Comparison of ENCODE assay signal across 13 mouse cellular contexts in genomic region chr16:18081149-18081827, GRCm38 (mm10). TPM values are rescaled to one million over a fixed set of nuclear protein-coding genes. Genes with fewer than 3 reads are reported as not detected.
DNase-seq lines count a peak whose midpoint lies in the region; TF ChIP-seq lines count a peak whose summit lies in the region.
"Had no signal": no experiment of that assay in that cellular context is flagged by ENCODE, and none has a peak within 500 bp of the region (broad histone marks: within the 10 kb centered on the region; RNA-seq: fewer than 3 reads in every experiment).

No protein-coding gene starts in this region.

- DNase-seq in layer of hippocampus, adult 2 months (ENCODE audit: low spot score in 2 of 2): no peak
- no peak for DNase-seq in layer of hippocampus, adult 9-10 months (ENCODE audit: low spot score)
- peak; percentile 52 for DNase-seq in R1 (ENCODE audit: low read depth, low spot score)
- peak; percentile 86 to 93 for DNase-seq in kidney, postnatal 36 days
- no peak for DNase-seq in retina, embryonic 14.5 days (ENCODE audit: low spot score)
- no peak for DNase-seq in gastrocnemius, postnatal 36 days
- DNase-seq: cerebellum, adult 8-10 months; heart, adult 11 months; layer of hippocampus, adult 9-11 months had no signal

- TF ChIP-seq CTCF in layer of hippocampus, adult 2 months (conservative IDR thresholded peaks at IDR 0.05): peak; percentile 21; the same call in 1 of the 2 replicates
- peak; percentile 22; the same call in 1 of the 2 replicates for TF ChIP-seq CTCF in E14TG2a.4 (conservative IDR thresholded peaks at IDR 0.05; ENCODE audit: low read length)

- peak overlapping the region; percentile 80 for H3K27ac ChIP-seq in layer of hippocampus, adult 2 months
- H3K27ac ChIP-seq: embryonic facial prominence, embryonic 13.5 days; limb, embryonic 12.5 days had no signal

- intact Hi-C loops in gastrocnemius, postnatal 36 days (cut with DNase I): no loop called here

- H3K36me3 ChIP-seq in E14TG2a.4 (ENCODE audit: insufficient read depth, low read length): peaks cover 99% of the 10 kb centered on the region
- H3K36me3 ChIP-seq: embryonic facial prominence, embryonic 13.5 days had no signal

- H3K4me3 ChIP-seq in layer of hippocampus, adult 2 months: no peak overlapping the region
- no peak overlapping the region for H3K4me3 ChIP-seq in E14TG2a.4 (replicated peaks; ENCODE audit: low read length)
- H3K4me3 ChIP-seq: embryonic facial prominence, embryonic 13.5 days; limb, embryonic 12.5 days; megakaryocyte, embryonic 14.5 days had no signal

- H3K9me3 ChIP-seq in E14TG2a.4 (ENCODE audit: low read length): no peaks in the 10 kb centered on the region
- H3K9me3 ChIP-seq: embryonic facial prominence, embryonic 13.5 days; limb, embryonic 12.5 days; megakaryocyte, embryonic 14.5 days had no signal

- H3K27me3 ChIP-seq in E14TG2a.4 (ENCODE audit: insufficient read depth, low read length): no peaks in the 10 kb centered on the region
- H3K27me3 ChIP-seq: embryonic facial prominence, embryonic 13.5 days; limb, embryonic 12.5 days; megakaryocyte, embryonic 14.5 days had no signal

- H3K4me1 ChIP-seq in E14TG2a.4 (replicated peaks; ENCODE audit: low read depth, low read length): peaks cover 55% of the 10 kb centered on the region
- H3K4me1 ChIP-seq: embryonic facial prominence, embryonic 13.5 days; limb, embryonic 12.5 days had no signal

RNA-seq across cellular contexts. Expression of gene Prodh, which starts 8.7 kb away (rescaled TPM):
- 10 to 100 TPM; 45.1 to 48.2 TPM for total RNA-seq in layer of hippocampus, adult 2 months (2021)
- total RNA-seq in gastrocnemius, postnatal 36 days (2021): 10 to 100 TPM in 1 of 2 experiments, 1 to 10 TPM in 1; 8.5 to 13.3 TPM

RNA-seq across cellular contexts. Expression of gene Dgcr6, which starts 28.6 kb away (rescaled TPM):
- 10 to 100 TPM; 70.3 to 73.8 TPM for total RNA-seq in layer of hippocampus, adult 2 months (2021)
- total RNA-seq in gastrocnemius, postnatal 36 days (2021): 10 to 100 TPM; 29.3 to 36.3 TPM

RNA-seq across cellular contexts. Expression of gene Rtn4r, which starts 46.2 kb away (rescaled TPM):
- total RNA-seq in layer of hippocampus, adult 2 months (2021): 100 to 1,000 TPM; 106 to 111 TPM
- under 1 TPM in 1 of 2 experiments, not detected in 1; 0.17 TPM for total RNA-seq in gastrocnemius, postnatal 36 days (2021)

Comparison
In these comparisons a context has a peak if more than half of its experiments do, and no peak if none do; other contexts are left out.
1. DNase-seq: peak in R1 (single experiment) and kidney, postnatal 36 days (2 of 2); none in layer of hippocampus, adult 2 months (0 of 2), layer of hippocampus, adult 9-10 months (single experiment), retina, embryonic 14.5 days (single experiment) and gastrocnemius, postnatal 36 days (0 of 2).
2. RNA of gene Rtn4r, which starts 46.2 kb away (total RNA-seq): 106 to 111 TPM in layer of hippocampus, adult 2 months; 0.17 TPM in gastrocnemius, postnatal 36 days; every median in the first group is over 10 times any median in the second.